Mouse (Mus musculus): ENCODE measurements around the gene Fam20a.

GRCm38 (mm10) chr11:109715311-109715781, 6.7 kb downstream of the Fam20a start:
- TF ChIP-seq CTCF (IDR thresholded peaks at IDR 0.05; ENCODE audit: control insufficient read depth, insufficient read depth, insufficient read length) (no peak), USF1 (IDR thresholded peaks at IDR 0.05; ENCODE audit: low read depth) (no peak), CEBPB (IDR thresholded peaks at IDR 0.05; ENCODE audit: low read depth) (no peak), MYOD1 (IDR thresholded peaks at IDR 0.05; ENCODE audit: control insufficient read depth, insufficient read length, low read depth) (no peak), MAX (IDR thresholded peaks at IDR 0.05) (no peak), FOSL1 (IDR thresholded peaks at IDR 0.05; ENCODE audit: insufficient read depth, low read length, poor library complexity, severe bottlenecking) (no peak), MYOG (IDR thresholded peaks at IDR 0.05; ENCODE audit: control insufficient read depth, extremely low read depth, insufficient read length) (no peak)

Data from C2C12 (cell line).